Mouse (Mus musculus): ENCODE measurements around the gene Ankrd23.

Gene Ankrd23

DNA sequence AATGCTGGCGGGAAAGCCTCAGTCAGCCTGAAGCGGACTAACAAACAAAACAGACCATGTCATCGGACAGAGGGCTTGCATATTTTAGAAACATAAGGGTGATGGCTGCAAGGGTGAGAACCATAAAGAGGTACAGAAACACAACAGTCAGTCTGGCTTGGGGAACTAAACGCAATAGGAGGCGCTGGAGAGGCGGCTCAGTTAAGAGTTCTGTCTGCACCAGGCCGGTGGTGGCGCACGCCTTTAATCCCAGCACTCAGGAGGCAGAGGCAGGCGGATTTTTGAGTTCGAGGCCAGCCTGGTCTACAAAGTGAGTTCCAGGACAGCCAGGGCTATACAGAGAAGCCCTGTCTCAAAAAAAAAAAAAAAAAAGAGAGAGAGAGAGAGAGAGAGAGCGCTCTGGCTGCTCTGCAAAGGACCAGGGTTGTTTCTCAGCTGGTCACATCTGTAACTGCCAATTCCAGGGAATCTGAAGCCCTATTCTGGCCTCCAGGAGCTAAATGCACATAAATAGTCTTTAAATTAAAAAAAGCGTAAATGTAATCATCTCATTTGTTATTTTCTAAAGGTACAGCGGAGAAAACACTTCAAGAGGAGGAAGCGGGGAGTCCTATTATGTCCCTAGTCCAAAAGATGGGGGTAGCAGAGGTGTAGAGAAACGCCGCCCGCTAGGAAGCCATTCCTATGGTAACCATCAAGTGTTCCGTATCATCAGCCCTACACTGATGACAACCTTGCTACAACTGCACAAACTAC, 9.3 kb upstream of the Ankrd23 start:
- no peak for DNase-seq (ENCODE audit: low spot score in 2 of 2)

DNA sequence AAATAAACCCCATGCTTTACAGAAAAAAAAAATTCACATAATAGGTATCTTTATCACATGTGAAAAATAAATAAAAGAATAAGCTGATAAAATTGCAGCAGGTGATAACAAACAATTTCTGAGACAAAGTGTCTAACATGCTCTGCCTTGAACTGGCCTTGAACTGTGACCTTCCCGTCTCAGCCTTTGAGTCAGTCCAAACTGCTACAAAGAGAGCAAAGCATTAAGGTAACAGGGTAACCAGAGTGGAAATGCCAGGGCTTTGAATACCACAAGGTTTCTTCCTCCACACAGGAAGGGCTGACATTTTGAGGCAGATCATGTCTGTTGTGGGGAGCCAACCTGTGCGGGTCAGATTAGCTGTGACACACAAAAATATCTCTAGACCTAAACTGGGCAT, 8.7 kb upstream of the Ankrd23 start:
- DNase-seq (ENCODE audit: low spot score in 2 of 2) = no peak

DNA sequence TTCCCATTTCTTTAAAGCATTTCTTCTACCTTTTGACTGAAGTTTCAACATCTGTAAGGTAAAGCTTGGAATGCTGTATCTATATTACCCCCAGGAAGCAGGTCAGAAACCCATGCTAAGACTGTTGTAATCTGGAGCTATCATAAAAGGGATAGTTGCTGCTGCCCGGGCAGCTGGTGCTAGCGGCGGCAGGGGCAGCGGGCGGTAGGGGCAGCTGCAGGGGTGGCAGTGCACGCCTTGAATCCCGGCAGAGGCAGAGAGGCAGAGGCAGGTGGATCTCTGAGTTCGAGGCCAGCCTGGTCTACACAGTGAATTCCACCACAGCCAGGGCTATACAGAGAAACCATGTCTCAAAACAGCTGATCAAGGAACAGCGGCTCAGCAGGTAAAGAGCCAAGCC, 6.2 kb upstream of the Ankrd23 start:
- DNase-seq (ENCODE audit: low spot score in 2 of 2) = no peak

DNA sequence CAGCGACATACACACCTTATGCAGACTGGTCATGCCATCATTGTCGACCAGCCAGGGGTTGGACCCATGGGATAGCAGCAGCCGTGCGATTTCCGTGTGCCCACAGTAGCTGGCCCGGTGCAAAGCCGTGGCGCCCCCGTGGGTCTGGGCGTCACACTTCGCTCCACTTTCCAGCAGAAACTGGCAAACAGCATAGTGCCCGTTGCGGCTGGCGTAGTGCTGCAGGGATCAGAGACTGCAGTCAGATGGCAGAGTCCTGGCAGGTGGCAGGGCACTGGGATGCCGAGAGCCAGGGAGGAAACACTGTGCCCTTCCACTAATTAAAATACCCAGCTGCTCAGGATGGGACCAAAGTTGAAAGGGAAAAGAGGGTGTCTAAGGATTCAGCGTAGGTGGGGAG, 5.2 kb upstream of the Ankrd23 start:
- no peak for DNase-seq (ENCODE audit: low spot score in 2 of 2)

DNA sequence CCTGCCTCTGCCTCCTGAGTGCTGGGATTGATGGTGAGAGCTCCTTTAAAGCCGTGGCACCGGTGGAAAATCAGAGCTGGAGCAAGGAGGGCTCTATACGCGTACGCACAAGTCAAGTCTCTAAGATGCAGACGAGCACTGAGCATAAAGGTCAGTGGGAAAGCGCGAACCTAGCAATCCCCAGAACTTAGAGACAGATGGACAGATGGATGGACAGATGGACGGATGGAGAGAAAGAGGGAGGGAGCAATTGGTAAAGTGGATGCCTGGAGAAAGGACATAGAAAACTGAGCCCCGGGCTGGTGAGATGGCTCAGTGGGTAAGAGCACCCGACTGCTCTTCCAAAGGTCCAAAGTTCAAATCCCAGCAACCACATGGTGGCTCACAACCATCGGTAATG, 4.1 kb upstream of the Ankrd23 start:
- no peak for DNase-seq (ENCODE audit: low spot score in 2 of 2)

DNA sequence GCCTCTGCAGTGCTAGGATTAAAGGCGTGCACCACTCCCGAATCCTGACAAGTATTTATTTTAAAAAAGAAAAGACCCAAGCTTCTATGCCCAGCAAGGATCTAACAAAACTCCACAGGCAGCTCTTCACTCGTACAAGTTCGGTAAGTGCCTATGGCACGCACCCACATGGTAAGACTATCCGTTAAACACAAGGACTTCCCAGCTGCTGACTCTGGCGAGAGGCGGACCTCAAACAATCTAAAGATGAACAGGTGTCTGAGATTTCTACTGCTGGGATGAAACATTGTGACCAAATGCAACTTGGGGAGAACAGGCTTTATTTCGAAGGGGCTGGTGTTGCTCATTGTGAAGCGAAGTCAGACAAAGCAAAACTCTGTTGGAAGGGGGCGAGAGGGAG, 3.4 kb upstream of the Ankrd23 start:
- DNase-seq (ENCODE audit: low spot score in 2 of 2) = no peak

DNA sequence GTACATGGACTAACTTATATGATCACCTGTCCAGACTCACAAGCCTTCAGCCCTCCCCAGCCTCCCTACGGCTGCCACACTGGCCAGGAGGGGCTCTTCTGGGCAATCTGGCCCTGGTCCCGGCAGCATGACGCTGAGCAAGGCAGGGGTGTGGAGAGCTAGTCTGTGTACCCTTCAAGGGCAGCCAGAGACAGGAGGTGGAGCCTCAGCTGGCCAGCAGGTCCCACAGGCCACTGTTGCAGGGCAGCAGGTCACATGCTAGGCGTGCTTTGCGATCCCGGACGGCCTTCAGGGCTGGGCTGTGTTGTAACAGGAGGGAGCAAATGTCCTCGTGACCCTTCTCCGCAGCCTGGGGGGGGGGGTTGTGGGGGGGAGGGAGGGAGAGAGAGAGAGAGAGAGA, 2.5 kb upstream of the Ankrd23 start, which contains the start of gene Gm42417:
Gene Gm42417, minus strand, starts transcription at position 244 of the 400 bp plus-strand sequence.
- DNase-seq (ENCODE audit: low spot score in 2 of 2) = no peak

DNA sequence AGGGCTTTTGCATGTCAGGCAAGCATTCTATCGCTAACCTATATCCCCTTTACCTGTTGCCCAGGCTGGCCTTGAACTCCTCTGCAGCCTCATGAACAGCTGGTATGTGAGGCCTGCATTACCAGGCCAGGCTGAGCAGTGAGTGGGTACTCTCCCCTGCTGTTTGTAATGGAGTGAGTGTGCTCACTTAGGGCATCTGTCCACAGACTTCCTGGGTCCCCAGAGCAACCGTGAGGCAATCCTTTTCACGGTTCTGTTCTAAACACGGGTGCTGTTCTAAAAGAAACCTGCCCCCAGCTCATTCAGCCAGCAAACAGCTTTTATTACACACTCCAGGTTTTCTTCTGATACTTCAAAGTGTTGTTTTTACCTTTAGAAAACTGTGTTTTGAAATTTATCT, 2.0 kb upstream of the Ankrd23 start:
- DNase-seq (ENCODE audit: low spot score in 2 of 2) = no peak

DNA sequence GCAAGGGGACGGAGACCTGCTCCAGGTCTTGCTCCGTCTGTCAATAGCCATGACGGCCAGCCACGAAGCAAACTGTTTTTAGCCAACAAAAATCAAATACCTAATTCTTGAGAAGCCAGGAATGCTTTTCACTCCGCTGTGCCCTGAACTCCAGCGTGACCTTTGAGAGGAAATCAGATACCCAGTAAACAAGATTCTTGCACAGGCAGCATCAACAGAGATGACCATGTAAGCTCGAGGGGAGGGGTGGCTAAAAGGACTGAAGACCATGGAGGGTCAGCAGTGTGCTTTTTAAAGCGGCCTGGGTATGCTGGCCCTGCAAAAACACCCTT, 320 bp downstream of the Ankrd23 start:
- DNase-seq (ENCODE audit: low spot score in 2 of 2) = no peak

DNA sequence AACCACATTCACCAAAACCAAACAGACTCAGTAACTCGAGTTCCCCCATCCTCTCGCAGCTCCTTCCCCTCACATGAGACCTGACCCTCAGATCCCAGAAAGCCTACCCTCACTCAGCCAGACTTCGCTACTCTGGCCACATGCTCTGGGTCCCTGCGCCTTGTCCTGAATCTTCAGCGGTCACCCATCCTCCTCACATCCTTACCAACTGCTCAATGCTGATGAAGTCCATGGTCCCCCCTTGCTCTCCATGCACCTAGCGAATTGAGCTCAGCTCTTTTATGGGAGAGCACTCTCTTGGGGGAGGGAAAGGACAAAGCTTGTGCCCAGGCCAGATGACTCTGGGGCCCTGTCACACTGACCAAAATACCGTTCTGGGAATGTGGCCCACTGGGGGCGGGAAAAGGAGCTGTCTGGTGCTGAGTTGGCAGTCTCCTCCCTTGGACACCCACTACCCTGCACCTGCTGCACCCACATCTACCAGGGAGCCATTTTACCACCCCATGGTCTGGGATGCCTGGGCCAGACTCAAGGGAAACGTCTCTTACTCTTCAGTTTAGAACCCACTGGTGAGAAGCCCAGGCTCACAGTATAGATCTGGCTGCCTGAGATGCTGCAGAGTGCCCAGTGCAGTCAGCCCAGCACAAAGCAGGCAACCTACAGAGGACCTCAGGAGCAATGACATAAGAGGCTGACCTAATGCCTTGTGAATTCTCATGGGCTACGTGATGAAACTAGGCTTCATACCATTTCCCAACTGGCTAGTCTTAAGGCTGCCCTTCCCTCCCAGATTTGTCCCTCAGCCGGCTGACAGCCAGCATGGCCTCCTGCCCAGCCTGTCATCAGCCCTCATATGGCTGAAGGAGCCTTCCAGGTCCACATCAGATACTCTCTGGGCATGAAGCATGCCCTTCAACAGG, 946 bp downstream of the Ankrd23 start:
- DNase-seq (ENCODE audit: low spot score in 2 of 2) = no peak

DNA sequence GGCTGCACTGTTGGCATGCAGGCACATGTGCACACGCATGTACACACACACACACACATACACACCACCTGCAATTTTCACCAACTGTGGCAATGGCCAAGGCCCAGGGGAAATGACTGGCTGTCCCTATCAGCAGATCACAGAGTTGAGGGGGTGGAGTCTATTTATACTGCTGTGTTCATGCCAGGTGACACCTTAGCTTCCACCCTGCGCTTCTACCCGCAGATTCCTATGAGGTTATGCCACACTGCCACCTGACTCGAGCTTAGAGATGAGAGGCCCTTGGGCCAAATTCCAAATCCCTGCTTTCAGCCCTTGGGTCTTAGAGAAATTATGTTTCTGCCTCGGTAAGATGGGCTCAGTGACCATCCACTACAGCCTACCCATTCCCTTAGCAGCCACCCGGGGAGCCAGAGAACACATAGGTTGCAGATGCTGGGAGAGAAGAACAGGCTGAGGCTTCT, 2.1 kb downstream of the Ankrd23 start:
- no peak for DNase-seq (ENCODE audit: low spot score in 2 of 2)

DNA sequence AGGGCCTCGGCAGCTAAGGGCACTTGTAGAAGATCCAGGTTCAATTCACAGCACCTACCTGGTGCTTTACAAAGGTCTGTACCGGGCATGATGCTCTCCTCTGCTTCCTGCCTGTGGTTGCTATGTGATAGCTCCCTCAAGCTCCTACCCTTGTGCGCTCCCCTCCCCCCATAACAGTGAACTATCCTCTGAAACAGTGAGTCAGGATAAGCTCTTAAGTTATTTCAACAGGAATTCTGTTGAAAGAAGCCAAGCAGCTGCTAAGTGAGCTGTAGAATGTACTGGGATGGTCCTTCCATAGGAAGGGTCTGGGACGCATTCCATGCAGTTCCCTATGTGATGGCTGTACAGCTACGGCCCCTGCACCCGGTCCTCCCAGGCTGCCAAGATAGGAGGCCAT, 3.1 kb downstream of the Ankrd23 start:
- DNase-seq (ENCODE audit: low spot score in 2 of 2) = no peak

DNA sequence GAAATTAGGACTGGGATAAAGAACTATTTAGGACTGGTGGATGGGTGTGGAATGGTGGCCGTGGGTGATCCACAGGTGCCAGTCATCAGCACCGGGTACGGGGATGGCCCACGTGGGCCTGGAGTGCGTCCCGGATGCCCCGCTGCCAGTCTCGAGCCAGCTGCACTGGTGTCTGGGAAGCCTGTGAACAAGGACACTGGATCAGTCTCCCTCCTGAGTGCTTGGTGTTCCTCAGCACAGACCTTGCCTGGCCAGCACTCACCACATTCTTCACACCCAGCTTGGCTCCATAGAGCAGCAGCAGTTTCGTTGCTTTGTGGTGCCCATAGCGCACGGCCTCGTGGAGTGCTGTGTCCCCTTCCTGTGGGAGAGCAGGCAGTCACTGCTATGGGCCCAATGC, 5.2 kb downstream of the Ankrd23 start:
- no peak for DNase-seq (ENCODE audit: low spot score in 2 of 2)

DNA sequence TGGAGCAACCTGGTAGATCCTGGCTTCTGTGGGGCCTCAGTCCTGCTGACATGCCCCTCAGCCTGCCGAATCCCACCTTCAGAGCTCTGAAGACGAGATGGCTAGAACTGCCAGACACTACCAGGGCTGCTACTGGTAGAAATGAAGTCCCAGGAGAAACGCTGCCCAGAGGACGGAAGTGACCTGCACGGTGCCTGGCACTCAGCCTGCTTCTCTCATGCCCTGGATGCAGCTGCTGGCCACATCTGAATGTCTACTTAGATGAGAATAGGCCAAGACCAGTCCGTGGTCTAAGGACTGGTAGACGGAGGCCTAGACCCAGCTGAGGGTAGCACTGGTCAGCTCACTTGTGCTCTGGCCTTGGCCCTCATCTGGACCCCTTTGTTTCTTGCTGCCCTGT, 5.7 kb downstream of the Ankrd23 start:
- DNase-seq (ENCODE audit: low spot score in 2 of 2) = no peak

DNA sequence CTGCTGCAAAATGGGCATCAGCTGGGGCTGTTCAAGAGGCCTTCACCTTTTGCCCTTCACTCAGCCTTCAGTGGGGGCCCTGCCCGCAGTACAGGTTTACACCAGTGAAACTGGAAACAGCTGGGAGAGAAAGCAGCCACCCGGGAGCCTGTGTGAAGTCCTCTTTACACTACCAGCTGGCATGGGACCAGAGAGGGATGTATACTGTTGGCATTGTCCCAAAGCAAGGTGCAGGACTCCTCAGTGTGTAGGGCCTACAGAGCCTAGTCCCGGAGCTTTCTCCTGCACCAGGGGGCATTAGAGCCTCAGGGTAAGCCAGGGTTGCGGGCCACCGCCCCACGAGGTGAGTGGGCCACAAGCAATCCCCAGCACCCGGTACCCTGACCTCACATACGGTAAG, 6.2 kb downstream of the Ankrd23 start:
- DNase-seq (ENCODE audit: low spot score in 2 of 2) = no peak

DNA sequence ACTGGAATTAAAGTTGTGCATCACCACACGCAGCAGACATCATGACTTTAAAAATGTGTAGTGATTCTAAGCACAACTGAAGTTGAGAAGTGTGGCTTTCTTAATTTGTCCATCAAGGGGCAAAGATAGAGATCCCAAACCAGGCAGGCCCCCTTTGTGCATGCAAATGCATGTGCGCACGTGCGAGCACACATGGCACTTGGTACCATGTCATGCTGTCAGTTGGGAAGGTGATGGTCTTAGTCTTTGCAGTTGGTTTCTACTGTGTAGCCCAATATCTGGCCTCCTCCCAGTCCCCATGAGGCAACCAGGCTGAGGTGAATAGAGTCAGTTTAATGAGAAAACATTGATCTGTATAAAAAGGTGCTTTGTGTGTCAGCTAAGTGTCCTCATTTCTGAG, 6.8 kb downstream of the Ankrd23 start:
- DNase-seq (ENCODE audit: low spot score in 2 of 2) = no peak

DNA sequence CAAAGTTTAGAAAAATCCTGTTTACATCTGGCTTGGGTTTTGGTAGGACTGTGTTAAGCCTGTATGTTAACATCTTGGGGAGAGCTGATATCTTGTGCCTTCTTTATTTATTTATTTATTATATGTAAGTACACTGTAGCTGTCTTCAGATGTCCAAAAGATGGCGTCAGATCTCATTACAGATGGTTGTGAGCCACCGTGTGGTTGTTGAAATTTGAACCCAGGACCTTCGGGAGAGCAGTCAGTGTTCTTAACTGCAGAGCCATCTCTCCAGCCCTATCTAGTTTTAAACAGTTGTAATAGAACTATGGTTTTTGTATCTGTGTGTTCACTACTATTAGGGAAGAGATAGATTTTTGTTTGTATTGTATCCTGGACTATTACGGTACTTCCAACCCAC, 7.4 kb downstream of the Ankrd23 start:
- DNase-seq (ENCODE audit: low spot score in 2 of 2) = no peak

DNA sequence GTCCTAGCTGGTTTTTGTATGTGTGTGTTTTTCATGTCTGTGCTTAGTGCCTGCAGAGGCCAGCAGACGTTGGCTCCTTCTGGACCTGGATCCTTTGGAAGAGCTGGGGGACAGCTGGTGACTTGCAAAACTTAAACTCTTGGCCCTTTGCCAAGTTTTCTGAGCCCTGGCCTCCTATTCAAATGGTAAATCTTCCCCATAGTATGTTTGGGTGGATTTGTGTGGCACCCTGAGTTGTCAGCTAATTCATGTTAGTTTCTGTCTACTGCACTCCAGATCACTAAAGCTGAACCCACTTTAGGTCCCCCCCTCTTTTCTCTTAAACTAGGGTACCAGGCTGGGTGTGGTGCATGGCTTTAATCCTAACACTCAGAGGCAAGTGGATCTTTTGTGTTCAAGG, 8.3 kb downstream of the Ankrd23 start:
- no peak for DNase-seq (ENCODE audit: low spot score in 2 of 2)

DNA sequence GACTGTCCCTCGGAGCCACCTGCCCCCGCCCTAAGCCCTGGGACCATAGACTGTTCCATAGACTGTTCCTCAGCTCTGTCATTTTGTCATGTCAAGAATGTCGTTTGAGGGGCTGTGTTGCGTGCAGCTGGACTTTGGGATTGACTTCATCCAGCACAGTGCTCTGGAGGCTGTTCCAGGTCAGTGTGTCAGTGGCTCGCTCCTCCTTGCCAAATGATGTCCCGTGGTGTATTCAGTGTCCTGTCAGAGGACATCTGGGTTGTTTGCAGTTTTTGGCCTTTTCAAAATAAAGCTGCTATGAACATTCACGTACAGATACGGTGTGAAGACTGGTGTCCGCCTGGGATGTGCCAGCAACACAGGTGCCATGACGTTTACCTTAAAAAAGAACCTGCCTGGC, 9.8 kb downstream of the Ankrd23 start:
- no peak for DNase-seq (ENCODE audit: low spot score in 2 of 2)

DNA sequence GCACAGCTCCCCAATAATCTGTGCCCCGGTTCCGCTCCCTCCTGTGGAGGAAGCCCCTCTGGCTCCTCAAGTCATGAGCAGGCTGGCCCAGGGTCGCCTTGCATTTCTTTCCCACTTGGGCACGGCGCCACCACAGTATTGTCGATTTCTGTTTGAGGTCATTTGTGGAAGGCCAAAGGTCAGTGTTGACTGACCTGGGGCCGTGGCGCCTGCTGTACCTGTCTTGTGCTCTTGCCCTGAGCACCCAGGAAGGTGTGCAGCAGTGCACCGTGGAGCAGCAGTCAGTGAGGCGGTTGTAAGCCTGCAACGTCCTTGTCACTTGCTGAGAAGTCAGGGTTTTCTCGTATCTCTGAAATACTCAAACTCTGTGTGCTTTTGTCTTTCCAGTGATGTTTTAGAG, 10.9 kb downstream of the Ankrd23 start:
- no peak for DNase-seq (ENCODE audit: low spot score in 2 of 2)

DNA sequence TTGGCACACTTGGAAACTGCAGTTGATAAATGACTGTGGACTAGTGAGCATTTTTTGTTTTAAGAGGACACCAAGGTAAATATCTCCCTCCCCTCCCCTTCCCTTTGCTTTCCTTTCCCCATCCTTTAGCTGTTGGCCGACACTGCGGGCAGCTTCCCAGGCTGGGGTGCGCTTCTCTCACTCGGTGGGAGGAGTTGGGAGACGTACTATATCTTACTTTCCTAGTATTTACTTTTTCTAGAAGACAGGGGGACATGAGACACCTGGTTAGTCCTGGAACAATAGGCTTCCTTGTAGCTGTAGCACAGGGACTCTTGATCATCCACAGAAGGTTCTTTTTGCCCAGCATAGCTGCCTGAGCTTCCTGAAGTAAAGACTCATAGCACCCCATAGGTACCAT, 12.6 kb downstream of the Ankrd23 start:
- DNase-seq (ENCODE audit: low spot score in 2 of 2) = no peak

DNA sequence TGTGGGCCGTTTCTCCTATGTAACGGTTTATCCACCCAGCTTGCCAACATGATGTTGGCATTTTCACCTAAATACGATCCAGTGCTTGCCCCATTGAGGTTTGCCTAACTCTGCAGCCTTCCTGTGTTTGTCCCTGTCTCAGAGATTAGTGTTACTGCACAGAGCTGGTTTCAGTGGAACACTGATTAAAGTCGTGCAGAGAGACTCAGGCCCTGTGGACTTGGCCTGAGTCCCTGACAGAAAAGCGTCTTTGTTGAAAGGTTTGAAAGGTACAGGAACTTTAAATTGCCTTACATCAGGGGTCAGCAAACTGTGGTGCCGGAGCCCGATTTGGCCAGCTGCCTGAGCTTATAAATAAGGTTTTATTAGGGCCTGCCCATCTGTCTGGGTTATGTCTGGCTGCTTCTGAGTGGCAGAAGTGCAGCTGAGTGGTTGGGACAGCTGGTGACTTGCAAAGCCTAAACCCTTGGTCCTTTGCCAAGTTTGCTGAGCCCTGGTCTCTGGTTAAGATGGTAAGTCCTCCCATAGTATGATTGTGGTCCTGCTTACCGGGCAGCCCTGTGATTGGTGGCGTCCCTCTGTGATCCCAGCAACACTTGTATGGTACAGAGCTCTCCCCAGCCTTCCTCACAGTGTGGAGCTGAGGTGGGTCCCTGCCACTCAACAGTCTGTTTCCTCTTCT, 13.2 kb downstream of the Ankrd23 start:
- DNase-seq (ENCODE audit: low spot score in 2 of 2) = no peak

DNA sequence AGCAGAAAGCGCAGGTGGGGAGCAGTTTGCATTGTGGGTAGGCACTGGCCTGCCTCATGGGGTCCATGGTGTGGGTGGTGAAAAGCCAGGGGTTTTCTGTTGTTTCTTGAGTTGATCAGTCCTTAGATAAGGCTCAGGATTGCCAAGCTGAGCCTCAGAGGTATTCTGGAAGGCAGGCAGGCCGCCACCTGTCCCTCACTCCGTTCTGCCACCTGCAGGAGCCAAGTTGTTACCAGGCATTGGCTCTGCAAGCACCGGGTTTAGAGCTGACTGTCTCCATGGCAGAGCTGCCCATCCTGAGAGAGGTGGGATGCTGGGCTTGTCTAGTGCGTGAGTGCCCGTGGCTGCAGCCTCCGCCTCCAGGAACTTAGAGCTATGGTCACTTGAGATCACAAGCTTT, 14.5 kb downstream of the Ankrd23 start:
- DNase-seq (ENCODE audit: low spot score in 2 of 2) = no peak

Measured in urinary bladder, adult 18-20 months (tissue).